Mouse (Mus musculus) testis, adult 2 months (tissue): ENCODE data around the gene Syt5. TPM values are rescaled to one million over a fixed set of nuclear protein-coding genes. Genes with fewer than 3 reads are reported as not detected.
"Not testable (repeated sequence)": the region's sequence is repeated elsewhere in the genome, so short reads cannot be mapped to it uniquely, and the experiment has no call there.

Experiments used
- H3K27ac ChIP-seq: fragments of 200-500 bp; 2 replicates; pipeline ENCODE4 v1.5.1; 2012; ENCODE audit warnings: low read depth, low read length; ENCODE audit not compliant: control insufficient read depth, insufficient read depth
- H3K27me3 ChIP-seq: fragments of 200-500 bp; 2 replicates; pipeline ENCODE4 v1.6.1; 2012; ENCODE audit warnings: mild to moderate bottlenecking, low read length, moderate library complexity; ENCODE audit not compliant: control insufficient read depth, insufficient read depth
- H3K36me3 ChIP-seq: fragments of 200-500 bp; 2 replicates; pipeline ENCODE4 v1.6.1; 2012; ENCODE audit warnings: mild to moderate bottlenecking, low read length; ENCODE audit not compliant: control insufficient read depth, insufficient read depth
- H3K4me1 ChIP-seq: fragments of 200-500 bp; 2 replicates; pipeline ENCODE4 v1.6.1; 2012; ENCODE audit warnings: low read length; ENCODE audit not compliant: control insufficient read depth, insufficient read depth
- H3K4me3 ChIP-seq: fragments of 200-500 bp; 2 replicates; pipeline ENCODE4 v1.5.1; 2012; ENCODE audit warnings: low read depth, mild to moderate bottlenecking, low read length, moderate library complexity, mixed read lengths; ENCODE audit not compliant: control insufficient read depth
- CTCF ChIP-seq: fragments of 200-500 bp; IDR thresholded peaks from 2 replicates; pipeline ENCODE4 v1.5.1; 2012; ENCODE audit warnings: low read depth, mild to moderate bottlenecking, inconsistent platforms, low read length, moderate library complexity; ENCODE audit not compliant: control insufficient read depth, insufficient read depth, insufficient replicate concordance
- POLR2A ChIP-seq: fragments of 200-500 bp; IDR thresholded peaks from 2 replicates; pipeline ENCODE4 v1.6.1; 2012; ENCODE audit warnings: low read depth, mild to moderate bottlenecking, inconsistent platforms, low read length, moderate library complexity; ENCODE audit not compliant: control insufficient read depth
- polyA plus RNA-seq: library from polyadenylated mRNA; depleted of rRNA; stranded (reverse); fragments of >200 nt; gene quantifications from 2 replicates; pipeline ENCODE4 v1.2.3, GENCODE M21; 2012

Syt5 gene
- polyA plus RNA-seq, 1 experiment = 4.5 TPM

DNA sequence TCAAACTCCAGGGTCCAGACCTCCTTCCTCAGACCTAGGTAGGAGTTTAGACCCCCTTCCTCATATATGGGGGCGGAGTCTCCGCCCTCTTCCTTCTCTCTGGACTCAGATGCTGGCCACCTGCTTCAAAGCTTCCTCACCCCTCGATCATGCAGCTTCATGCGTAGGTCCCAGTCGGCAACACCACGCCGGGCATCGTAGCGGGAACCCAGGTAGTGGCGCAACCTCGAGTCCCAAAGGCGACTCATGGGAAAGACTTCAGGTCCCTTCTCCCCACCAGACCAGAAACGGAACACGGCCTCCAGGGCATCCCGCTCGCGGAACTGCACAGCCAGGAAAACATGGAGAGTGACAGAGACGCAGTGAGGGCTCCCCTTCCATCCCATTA is 20.0 kb downstream of the Syt5 start:
- Histone ChIP-seq H3K4me1 (peaks cover 19% of the 10 kb centered on the region), H3K36me3 (no peaks in the 10 kb centered on the region), H3K27ac (no peak overlapping the region), H3K4me3 (peak overlapping the region; percentile 87), H3K27me3 (no peaks in the 10 kb centered on the region)
- no peak for TF ChIP-seq POLR2A

GRCm38 (mm10) chr7:4526341-4527301 is 20.7 kb downstream of the Syt5 start:
- peak; percentile 59; the same call in 1 of the 2 replicates for TF ChIP-seq POLR2A
- peak; percentile 43; the same call in 1 of the 2 replicates for TF ChIP-seq CTCF
- Histone ChIP-seq H3K27me3 (no peaks in the 10 kb centered on the region), H3K36me3 (no peaks in the 10 kb centered on the region), H3K4me1 (peaks cover 20% of the 10 kb centered on the region), H3K27ac (peak overlapping the region; percentile 59), H3K4me3 (peak overlapping the region; percentile 87)

DNA sequence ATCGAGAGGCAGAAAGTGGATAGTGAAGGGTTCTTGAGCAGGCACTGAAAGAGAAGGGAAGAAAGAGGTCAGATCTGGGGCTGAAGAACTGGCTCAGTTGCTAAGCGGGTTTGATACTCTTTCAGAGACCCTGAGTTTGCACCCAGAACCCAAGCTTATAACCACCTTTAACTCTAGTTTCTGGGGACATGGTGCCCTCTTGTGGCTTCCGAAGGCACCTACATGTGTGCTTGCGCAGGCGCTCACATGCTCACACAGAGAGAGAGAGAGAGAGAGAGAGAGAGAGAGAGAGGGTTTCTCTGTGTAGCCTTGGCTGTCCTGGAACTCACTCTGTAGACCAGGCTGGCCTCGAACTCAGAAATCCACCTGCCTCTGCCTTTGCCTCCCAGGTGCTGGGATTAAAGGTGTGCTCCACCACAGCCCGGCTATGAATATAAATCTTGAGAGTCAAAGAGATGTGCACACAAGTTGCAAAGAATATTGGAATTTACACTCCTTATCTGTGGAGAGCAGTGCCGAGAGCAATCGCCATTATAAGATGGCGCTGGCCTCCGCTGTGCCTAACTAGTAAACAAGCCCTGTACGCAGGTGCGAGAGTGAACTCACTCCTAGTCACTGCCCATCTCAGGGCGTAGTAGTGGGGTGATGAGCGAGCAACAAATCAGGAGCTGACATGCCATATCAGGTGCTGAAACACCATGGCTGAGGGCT is 23.0 kb downstream of the Syt5 start, which contains the start of gene Tnni3:
Gene Tnni3, minus strand, starts transcription at position 18 of the 711 bp plus-strand sequence.
- H3K27ac ChIP-seq, H3K36me3 ChIP-seq, H3K27me3 ChIP-seq: not testable (repeated sequence)
- Histone ChIP-seq H3K4me3 (peak within 1 kb of the TSS; percentile 51), H3K4me1 (peaks cover 30% of the 10 kb centered on the region)
- peak; percentile 47; the same call in 1 of the 2 replicates for TF ChIP-seq CTCF

- Histone ChIP-seq H3K36me3 (no peaks in the 10 kb centered on the region), H3K27me3 (no peaks in the 10 kb centered on the region), H3K4me3 (peak overlapping the region; percentile 51), H3K27ac (no peak overlapping the region), H3K4me1 (peaks cover 30% of the 10 kb centered on the region)
- no peak for TF ChIP-seq POLR2A
- TF ChIP-seq CTCF = no peak
Observed at GRCm38 (mm10) chr7:4523205-4524130, 23.9 kb downstream of the Syt5 start.

DNA sequence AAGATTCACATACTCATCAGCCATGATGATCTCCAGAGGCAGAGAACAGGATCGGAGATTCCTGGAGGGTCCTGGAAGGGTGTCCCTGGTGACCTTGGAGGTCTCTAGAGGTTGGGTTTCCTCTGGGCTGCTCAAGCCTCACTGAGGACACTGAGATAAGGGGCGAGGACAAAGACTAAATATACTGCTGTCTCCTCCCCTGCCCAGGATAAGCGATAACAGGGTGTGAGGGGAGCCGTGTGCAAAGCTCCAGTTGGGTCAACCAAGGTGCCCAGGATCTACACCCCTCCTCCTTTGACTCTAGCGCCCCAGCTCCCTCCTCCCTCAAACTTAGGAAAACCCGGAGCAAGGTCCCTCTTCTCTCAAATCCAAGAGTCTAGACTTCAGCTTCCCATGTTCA is 25.0 kb downstream of the Syt5 start:
- H3K27me3 ChIP-seq = no peaks in the 10 kb centered on the region
- TF ChIP-seq CTCF (no peak), POLR2A (no peak)
- no peaks in the 10 kb centered on the region for H3K36me3 ChIP-seq
- peak overlapping the region; percentile 51 for H3K4me3 ChIP-seq
- H3K4me1 ChIP-seq = peaks cover 30% of the 10 kb centered on the region
- H3K27ac ChIP-seq = no peak overlapping the region

GRCm38 (mm10) chr7:4521231-4522003 is 25.9 kb downstream of the Syt5 start:
- H3K27ac ChIP-seq = peak overlapping the region; percentile 26; the same call in 1 of the 2 replicates
- H3K4me3 ChIP-seq = peak overlapping the region; percentile 51
- no peak for TF ChIP-seq POLR2A
- no peak for TF ChIP-seq CTCF

More at GRCm38 (mm10) chr7:4521231-4522003, 25.9 kb downstream of the Syt5 start:
- Histone ChIP-seq H3K36me3 (no peaks in the 10 kb centered on the region), H3K4me1 (peaks cover 29% of the 10 kb centered on the region), H3K27me3 (no peaks in the 10 kb centered on the region)
